Mouse (Mus musculus) spleen, postnatal 14 days (tissue): ENCODE results near the gene Kdm3a.

ENCODE experiments used
- DNase-seq, 2 experiments: peaks; one replicate each; pipeline ENCODE4 v3.0.0; 2021 to 2022; ENCODE audit warnings: low spot score in 2 of 2

Gene Kdm3a

GRCm38 (mm10) chr6:71579478-71579877, 53.3 kb downstream of the Kdm3a start:
- no peak for DNase-seq

GRCm38 (mm10) chr6:71575359-71575758, 57.4 kb downstream of the Kdm3a start:
- DNase-seq, result no peak

GRCm38 (mm10) chr6:71569025-71569424, 63.8 kb downstream of the Kdm3a start:
- no peak for DNase-seq

- DNase-seq, result no peak
Measured at GRCm38 (mm10) chr6:71568616-71569015, 64.2 kb downstream of the Kdm3a start.

- no peak for DNase-seq
Measured at GRCm38 (mm10) chr6:71556826-71557225, 76.0 kb downstream of the Kdm3a start.

- no peak for DNase-seq
Measured at GRCm38 (mm10) chr6:71555507-71555951, 77.3 kb downstream of the Kdm3a start.

- DNase-seq, result peak; percentile 95 to 96
Measured at GRCm38 (mm10) chr6:71543686-71544499, 88.9 kb downstream of the Kdm3a start, which contains the start of gene Chmp3. TSS of gene Chmp3 (plus strand) at chr6:71543797.
